Mouse (Mus musculus): ENCODE data around the gene Grm2. TPM values are rescaled to one million over a fixed set of nuclear protein-coding genes. Genes with fewer than 3 reads are reported as not detected.

Gene Grm2
- not detected for polyA plus RNA-seq (2017; shearing (Covaris generic))

- no peak for ATAC-seq
Measured at GRCm38 (mm10) chr9:106655884-106656720, at the start of gene Grm2. TSS of gene Grm2 (minus strand) at chr9:106656082.

GRCm38 (mm10) chr9:106692973-106693481, 37.1 kb upstream of the Grm2 start:
- no peak for ATAC-seq

GRCm38 (mm10) chr9:106688834-106689233, 33.0 kb upstream of the Grm2 start:
- ATAC-seq, result no peak

- no peak for ATAC-seq
Measured at GRCm38 (mm10) chr9:106686983-106687650, 31.2 kb upstream of the Grm2 start.

- peak; percentile 76 for ATAC-seq
Measured at GRCm38 (mm10) chr9:106685249-106686101, 29.6 kb upstream of the Grm2 start, which contains the start of gene Tex264. TSS of gene Tex264 (minus strand) at chr9:106685927.

GRCm38 (mm10) chr9:106684918-106685248, 29.0 kb upstream of the Grm2 start:
- no peak for ATAC-seq

GRCm38 (mm10) chr9:106684093-106684872, 28.4 kb upstream of the Grm2 start:
- ATAC-seq, result no peak

- ATAC-seq, result no peak
Measured at GRCm38 (mm10) chr9:106681026-106681425, 25.1 kb upstream of the Grm2 start.

GRCm38 (mm10) chr9:106678242-106678641, 22.4 kb upstream of the Grm2 start:
- no peak for ATAC-seq

GRCm38 (mm10) chr9:106677702-106678101, 21.8 kb upstream of the Grm2 start:
- no peak for ATAC-seq

- ATAC-seq, result no peak
Measured at GRCm38 (mm10) chr9:106676571-106676970, 20.7 kb upstream of the Grm2 start.

- no peak for ATAC-seq
Measured at GRCm38 (mm10) chr9:106675965-106676364, 20.1 kb upstream of the Grm2 start.

- ATAC-seq, result peak; percentile 65
Measured at GRCm38 (mm10) chr9:106675480-106675879, 19.6 kb upstream of the Grm2 start.

GRCm38 (mm10) chr9:106673860-106674259, 18.0 kb upstream of the Grm2 start:
- no peak for ATAC-seq

- ATAC-seq, result no peak
Measured at GRCm38 (mm10) chr9:106664856-106665255, 9.0 kb upstream of the Grm2 start.

GRCm38 (mm10) chr9:106664433-106664832, 8.6 kb upstream of the Grm2 start:
- no peak for ATAC-seq

GRCm38 (mm10) chr9:106663200-106663599, 7.3 kb upstream of the Grm2 start:
- no peak for ATAC-seq

- no peak for ATAC-seq
Measured at GRCm38 (mm10) chr9:106659935-106660334, 4.1 kb upstream of the Grm2 start.

- no peak for ATAC-seq
Measured at GRCm38 (mm10) chr9:106659441-106659840, 3.6 kb upstream of the Grm2 start.

GRCm38 (mm10) chr9:106657592-106657991, 1.7 kb upstream of the Grm2 start:
- ATAC-seq, result no peak

- no peak for ATAC-seq
Measured at GRCm38 (mm10) chr9:106656820-106657219, 938 bp upstream of the Grm2 start.

GRCm38 (mm10) chr9:106652720-106653119, 3.2 kb downstream of the Grm2 start:
- no peak for ATAC-seq
